ENCODE assay signal across 8 mouse cellular contexts in genomic region chr11:20038723-20039122, GRCm38 (mm10).
A peak's percentile ranks its signal among the peaks of the same experiment; 100 is the strongest.
DNase-seq lines count a peak whose midpoint lies in the region; ATAC-seq lines count a peak whose summit lies in the region.

No protein-coding gene starts in this region.

- peak; percentile 55 for DNase-seq in layer of hippocampus, adult 11-12 months (ENCODE audit: low spot score)
- no peak for DNase-seq in layer of hippocampus, postnatal 36 days
- DNase-seq in cerebellum, adult 9-11 months: peak; percentile 68
- peak; percentile 25 to 39 for DNase-seq in kidney, postnatal 4 days
- no peak for DNase-seq in B cell, adult 2 months
- no peak for DNase-seq in testis, postnatal 14 days (ENCODE audit: low spot score)
- DNase-seq in urinary bladder, postnatal 14 days (ENCODE audit: low spot score): no peak

- H3K4me3 ChIP-seq in neural tube, embryonic 15.5 days (replicated peaks): no peak overlapping the region

- WGBS in neural tube, embryonic 15.5 days: 13% methylated on average over 8 of the region's 8 CpGs

- H3K27me3 ChIP-seq in neural tube, embryonic 15.5 days (replicated peaks): no peaks in the 10 kb centered on the region

- H3K36me3 ChIP-seq in neural tube, embryonic 15.5 days: no peaks in the 10 kb centered on the region

- H3K4me1 ChIP-seq in neural tube, embryonic 15.5 days: peaks cover 31% of the 10 kb centered on the region

- H3K27ac ChIP-seq in neural tube, embryonic 15.5 days (replicated peaks): peak overlapping the region; percentile 56

- H3K4me2 ChIP-seq in neural tube, embryonic 15.5 days: peak overlapping the region; percentile 44

- peak; percentile 73 for ATAC-seq in neural tube, embryonic 15.5 days (ENCODE audit: low FRiP score)

- H3K9ac ChIP-seq in neural tube, embryonic 15.5 days (replicated peaks): peak overlapping the region; percentile 32

- no peaks in the 10 kb centered on the region for H3K9me3 ChIP-seq in neural tube, embryonic 15.5 days (replicated peaks)

Comparison
In these comparisons a context has a peak if more than half of its experiments do, and no peak if none do; other contexts are left out.
1. DNase-seq: peak in layer of hippocampus, adult 11-12 months (single experiment), cerebellum, adult 9-11 months (single experiment) and kidney, postnatal 4 days (2 of 2); none in layer of hippocampus, postnatal 36 days (0 of 2), B cell, adult 2 months (0 of 2), testis, postnatal 14 days (single experiment) and urinary bladder, postnatal 14 days (single experiment).